ENCODE assay signal across 7 mouse cellular contexts in genomic region chr16:91372577-91373472, GRCm38 (mm10). TPM values are rescaled to one million over a fixed set of nuclear protein-coding genes. Genes with fewer than 3 reads are reported as not detected.
DNase-seq lines count a peak whose midpoint lies in the region; ATAC-seq and TF ChIP-seq lines count a peak whose summit lies in the region.

Gene Ifnar2 (plus strand): TSS chr16:91372783.

- peak; percentile 92 for DNase-seq in adrenal gland, postnatal 14 days
- DNase-seq in embryonic facial prominence, embryonic 11.5 days (ENCODE audit: low spot score), result peak; percentile 81
- peak; percentile 99 for DNase-seq in heart, adult 11 months
- DNase-seq in kidney, adult 18-20 months, result peak; percentile 88
- DNase-seq in midbrain, embryonic 14.5 days, result peak; percentile 88
- DNase-seq in spleen, adult 2 months (ENCODE audit: low read depth in 1 of 2, low spot score in 2 of 2), result peak in 1 of 2 experiments; percentile 81

- no peaks in the 10 kb centered on the region for H3K36me3 ChIP-seq in embryonic facial prominence, embryonic 11.5 days (replicated peaks; ENCODE audit: control insufficient read depth, insufficient read depth, low read depth, low read length)
- peaks cover 11% of the 10 kb centered on the region; the same call in 1 of the 2 replicates for H3K36me3 ChIP-seq in limb, embryonic 12.5 days
- H3K36me3 ChIP-seq in midbrain, embryonic 14.5 days (ENCODE audit: control insufficient read depth, insufficient read depth, low read length), result 0 out of 2 replicates have a peak, but pooled peaks cover 2% of the 10 kb centered on the region
- H3K36me3 ChIP-seq in spleen, adult 2 months (ENCODE audit: control insufficient read depth, insufficient read depth, low read length), result peaks cover 2% of the 10 kb centered on the region; the same call in 1 of the 2 replicates

- peak within 1 kb of the TSS; percentile 67 for H3K4me3 ChIP-seq in embryonic facial prominence, embryonic 11.5 days (ENCODE audit: low read depth, low read length)
- peak within 1 kb of the TSS; percentile 86 for H3K4me3 ChIP-seq in limb, embryonic 12.5 days (replicated peaks)
- peak within 1 kb of the TSS; percentile 88 for H3K4me3 ChIP-seq in midbrain, embryonic 14.5 days (replicated peaks; ENCODE audit: low read depth, low read length)
- H3K4me3 ChIP-seq in spleen, adult 2 months (ENCODE audit: extremely low read depth, insufficient read depth, insufficient read length), result peak within 1 kb of the TSS; percentile 85

- no peaks in the 10 kb centered on the region for H3K4me1 ChIP-seq in embryonic facial prominence, embryonic 11.5 days (ENCODE audit: control insufficient read depth, insufficient read depth, low read length)
- H3K4me1 ChIP-seq in limb, embryonic 12.5 days (replicated peaks), result peaks cover 10% of the 10 kb centered on the region
- H3K4me1 ChIP-seq in midbrain, embryonic 14.5 days (ENCODE audit: control insufficient read depth, insufficient read depth, low read length), result 0 out of 2 replicates have a peak, but pooled peaks cover 9% of the 10 kb centered on the region
- H3K4me1 ChIP-seq in spleen, adult 2 months (ENCODE audit: control insufficient read depth, insufficient read depth, insufficient read length), result peaks cover 6% of the 10 kb centered on the region

- no peak for TF ChIP-seq CTCF in spleen, adult 2 months (IDR thresholded peaks at IDR 0.05; ENCODE audit: extremely low read depth, insufficient read depth, insufficient read length, insufficient replicate concordance)

- no peaks in the 10 kb centered on the region for H3K27me3 ChIP-seq in embryonic facial prominence, embryonic 11.5 days (ENCODE audit: control insufficient read depth, insufficient read depth, low read length)
- no peaks in the 10 kb centered on the region for H3K27me3 ChIP-seq in limb, embryonic 12.5 days
- H3K27me3 ChIP-seq in midbrain, embryonic 14.5 days (ENCODE audit: control insufficient read depth, insufficient read depth, low read length), result no peaks in the 10 kb centered on the region
- H3K27me3 ChIP-seq in spleen, adult 2 months (ENCODE audit: control insufficient read depth, insufficient read depth, low read length), result no peaks in the 10 kb centered on the region

- WGBS in embryonic facial prominence, embryonic 11.5 days, result under 1% methylated on average over 60 of the region's 62 CpGs
- WGBS in limb, embryonic 12.5 days, result under 1% methylated on average over 62 of the region's 62 CpGs
- WGBS in midbrain, embryonic 14.5 days, result under 1% methylated on average over 62 of the region's 62 CpGs
- WGBS in spleen, adult 2 months, result 1% methylated on average over 62 of the region's 62 CpGs

- peak within 1 kb of the TSS; percentile 67 for H3K4me2 ChIP-seq in embryonic facial prominence, embryonic 11.5 days (ENCODE audit: low read depth, low read length)
- peak within 1 kb of the TSS; percentile 76 for H3K4me2 ChIP-seq in limb, embryonic 12.5 days
- peak within 1 kb of the TSS; percentile 69 for H3K4me2 ChIP-seq in midbrain, embryonic 14.5 days (ENCODE audit: low read length)

- no peaks in the 10 kb centered on the region for H3K9me3 ChIP-seq in embryonic facial prominence, embryonic 11.5 days (replicated peaks; ENCODE audit: control insufficient read depth, low read length)
- H3K9me3 ChIP-seq in limb, embryonic 12.5 days, result no peaks in the 10 kb centered on the region
- no peaks in the 10 kb centered on the region for H3K9me3 ChIP-seq in midbrain, embryonic 14.5 days (ENCODE audit: control insufficient read depth, low read length)

- H3K27ac ChIP-seq in embryonic facial prominence, embryonic 11.5 days (replicated peaks; ENCODE audit: low read depth, low read length), result peak within 1 kb of the TSS; percentile 80
- peak within 1 kb of the TSS; percentile 94 for H3K27ac ChIP-seq in limb, embryonic 12.5 days
- H3K27ac ChIP-seq in midbrain, embryonic 14.5 days (replicated peaks; ENCODE audit: low read depth, low read length), result peak within 1 kb of the TSS; percentile 95
- peak within 1 kb of the TSS; percentile 95 for H3K27ac ChIP-seq in spleen, adult 2 months (ENCODE audit: insufficient read depth, low read length)

- peak; percentile 90 for ATAC-seq in embryonic facial prominence, embryonic 11.5 days (replicated peaks; ENCODE audit: insufficient number of reproducible peaks, low FRiP score, low TSS enrichment, low read depth)
- peak; percentile 84 for ATAC-seq in limb, embryonic 12.5 days (ENCODE audit: insufficient number of reproducible peaks, insufficient read depth, low FRiP score, low TSS enrichment, low read depth)
- peak; percentile 91 for ATAC-seq in midbrain, embryonic 14.5 days (ENCODE audit: low FRiP score, low TSS enrichment)

- peak within 1 kb of the TSS; percentile 85 for H3K9ac ChIP-seq in embryonic facial prominence, embryonic 11.5 days (replicated peaks; ENCODE audit: low read length)
- H3K9ac ChIP-seq in limb, embryonic 12.5 days (replicated peaks), result peak within 1 kb of the TSS; percentile 92
- peak within 1 kb of the TSS; percentile 95 for H3K9ac ChIP-seq in midbrain, embryonic 14.5 days (replicated peaks; ENCODE audit: low read length)

- TF ChIP-seq POLR2A in spleen, adult 2 months (IDR thresholded peaks at IDR 0.05; ENCODE audit: low read depth, low read length), result peak; percentile 50; the same call in 1 of the 2 replicates

RNA-seq across cellular contexts. Expression of gene Ifnar2, which starts in this region (rescaled TPM):
- total RNA-seq in adrenal gland, postnatal 14 days (2021), result 83.9 and 86.1 TPM in 2 replicates
- polyA plus RNA-seq in embryonic facial prominence, embryonic 11.5 days (2014; fragmentation: Nextera tagmentation; extraction: Ambion mirVana), result 36.2 and 36.3 TPM in 2 replicates
- polyA plus RNA-seq in limb, embryonic 12.5 days (2016; fragmentation: Nextera tagmentation; extraction: Ambion mirVana), result 41.0 and 43.6 TPM in 2 replicates
- polyA plus RNA-seq in midbrain, embryonic 14.5 days (2014; fragmentation: Nextera tagmentation; extraction: Ambion mirVana), result 29.0 and 32.2 TPM in 2 replicates
- 59.6 and 73.8 TPM in 2 replicates for polyA plus RNA-seq in spleen, adult 2 months (2012; rRNA removed)
